Mouse (Mus musculus) liver, embryonic 15.5 days (tissue): ENCODE results near the gene Cdk14. TPM values are rescaled to one million over a fixed set of nuclear protein-coding genes. Genes with fewer than 3 reads are reported as not detected.

Experiments used
- ATAC-seq: fragments of 200-750 bp; cut with Nextera tagmentation; 2 replicates; pipeline ENCODE4 v1.8.0; 2017; ENCODE audit warnings: moderate number of reproducible peaks, mild to moderate bottlenecking, moderate library complexity; ENCODE audit not compliant: insufficient read depth
- H3K27ac ChIP-seq: fragments of 300-500 bp; sonication (generic); replicated peaks from 2 replicates; pipeline ENCODE4 v1.5.1; 2015; ENCODE audit warnings: mild to moderate bottlenecking, inconsistent platforms
- H3K27me3 ChIP-seq: fragments of 300-500 bp; sonication (generic); 2 replicates; pipeline ENCODE4 v1.6.1; 2015; ENCODE audit warnings: mild to moderate bottlenecking, inconsistent platforms
- H3K36me3 ChIP-seq: fragments of 300-500 bp; sonication (generic); replicated peaks from 2 replicates; pipeline ENCODE4 v1.6.1; 2015; ENCODE audit warnings: moderate library complexity, mild to moderate bottlenecking, inconsistent platforms
- H3K4me1 ChIP-seq: fragments of 300-500 bp; sonication (generic); replicated peaks from 2 replicates; pipeline ENCODE4 v1.6.1; 2015; ENCODE audit warnings: inconsistent platforms
- H3K4me2 ChIP-seq: fragments of 300-500 bp; sonication (generic); 2 replicates; pipeline ENCODE4 v1.6.1; 2015; ENCODE audit warnings: moderate library complexity, mild to moderate bottlenecking, inconsistent platforms
- H3K4me3 ChIP-seq: fragments of 300-500 bp; sonication (generic); replicated peaks from 2 replicates; pipeline ENCODE4 v1.5.1; 2015; ENCODE audit warnings: mild to moderate bottlenecking, inconsistent platforms
- H3K9ac ChIP-seq: fragments of 300-500 bp; sonication (generic); 2 replicates; pipeline ENCODE4 v1.6.1; 2015; ENCODE audit warnings: moderate library complexity, mild to moderate bottlenecking, inconsistent platforms
- H3K9me3 ChIP-seq: fragments of 300-500 bp; sonication (generic); replicated peaks from 2 replicates; pipeline ENCODE4 v1.6.1; 2016; ENCODE audit warnings: inconsistent platforms
- WGBS: fragments of 180-500 bp; shearing (Covaris S2); methylation state at CpG from one replicate; pipeline ENCODE4 v1.1.7; 2015; ENCODE audit warnings: mixed read lengths; ENCODE audit not compliant: insufficient replicate concordance; 5-methylcytosine and 5-hydroxymethylcytosine counted together
- polyA plus RNA-seq: library from polyadenylated mRNA; unstranded; fragments of >200 nt; fragmentation: Nextera tagmentation; extraction: Ambion mirVana; gene quantifications from 2 replicates; pipeline ENCODE4 v1.2.1, GENCODE M21; 2015

The Cdk14 gene
- polyA plus RNA-seq, 1 experiment from 2014 or later = 1.2 TPM

DNA sequence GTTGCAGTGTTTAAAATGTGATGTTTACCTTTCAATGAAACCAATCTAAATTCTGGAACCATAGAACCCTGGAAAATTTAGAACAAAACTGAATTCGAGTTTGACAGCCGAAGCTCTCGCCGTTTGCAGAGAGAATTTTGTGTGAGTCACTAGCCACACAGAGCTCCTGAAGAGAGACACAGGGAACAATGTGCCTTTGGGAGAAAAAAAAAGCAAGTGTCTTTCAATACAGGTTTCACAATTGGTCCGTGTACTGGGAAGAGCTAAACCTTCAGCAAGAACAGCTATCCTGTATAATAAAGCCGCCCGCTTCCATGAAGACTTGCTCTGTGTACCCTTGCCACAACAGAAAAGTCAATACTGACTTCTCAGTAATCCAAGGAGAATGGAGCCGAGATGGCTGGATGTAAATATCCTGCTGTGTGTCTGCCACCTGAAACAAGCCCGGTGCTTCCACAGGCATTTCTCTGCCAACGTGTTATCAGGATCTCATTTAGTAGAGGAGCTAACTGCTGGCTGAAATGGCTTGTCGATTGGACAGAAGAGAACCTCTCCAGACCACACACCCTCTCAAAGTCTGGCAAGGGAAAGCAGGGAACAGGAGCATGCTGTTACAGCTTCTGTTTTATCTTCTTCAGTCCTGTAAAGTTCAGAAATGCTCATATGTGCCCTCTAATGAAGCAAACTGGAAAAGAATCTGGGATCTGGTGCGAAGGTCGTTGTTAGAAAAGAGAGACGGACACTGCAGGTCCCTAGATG lies 159.0 kb downstream of the Cdk14 start:
- Histone ChIP-seq H3K9me3 (no peaks in the 10 kb centered on the region), H3K4me3 (no peak overlapping the region), H3K27ac (no peak overlapping the region), H3K4me1 (no peaks in the 10 kb centered on the region; the same call in 1 of the 2 replicates), H3K36me3 (no peaks in the 10 kb centered on the region), H3K9ac (no peak overlapping the region), H3K4me2 (no peak overlapping the region), H3K27me3 (no peaks in the 10 kb centered on the region)
- WGBS = 61% methylated on average over 14 of the region's 14 CpGs
- no peak for ATAC-seq

DNA sequence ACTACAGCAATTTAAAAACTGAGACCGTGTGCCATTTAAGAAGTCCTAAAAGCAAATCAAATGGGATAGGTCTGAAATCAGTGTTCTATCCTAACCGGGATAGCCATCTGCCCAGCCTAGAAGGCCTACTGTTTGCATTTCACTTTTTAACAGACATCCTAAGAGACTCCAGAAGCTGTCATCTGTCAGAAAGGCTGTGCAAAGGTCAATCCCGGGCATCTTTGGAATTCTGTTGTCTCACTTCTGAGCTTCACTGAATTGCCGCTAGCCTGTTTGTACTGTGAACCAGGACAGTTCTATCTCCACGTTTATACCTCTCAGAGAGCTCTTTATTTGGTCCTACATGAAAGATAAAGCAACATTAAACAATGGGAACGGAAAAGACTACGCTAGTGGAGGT lies 159.8 kb downstream of the Cdk14 start:
- 58% methylated on average over 7 of the region's 7 CpGs for WGBS

DNA sequence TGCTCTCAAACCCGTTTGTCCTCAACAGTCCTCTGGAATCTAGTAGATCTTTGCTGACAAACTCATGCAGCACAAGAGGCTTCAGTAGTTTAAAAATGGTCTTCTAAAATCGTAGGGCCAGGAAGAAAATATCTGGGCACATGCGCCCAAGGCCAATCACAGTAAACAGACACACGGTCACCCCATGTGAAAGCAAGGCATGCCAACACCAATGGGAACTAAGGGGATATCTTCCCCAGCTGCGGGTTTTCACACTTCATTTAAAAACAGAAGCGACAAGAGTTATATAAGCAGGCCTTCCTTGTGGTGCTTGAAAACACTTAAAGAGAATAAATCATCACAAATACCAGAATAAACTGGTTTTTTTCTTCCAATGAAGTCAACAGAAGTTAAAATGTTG lies 165.7 kb downstream of the Cdk14 start:
- Histone ChIP-seq H3K9ac (no peak overlapping the region), H3K4me3 (no peak overlapping the region), H3K4me1 (no peaks in the 10 kb centered on the region), H3K27ac (no peak overlapping the region), H3K4me2 (no peak overlapping the region), H3K27me3 (no peaks in the 10 kb centered on the region), H3K9me3 (no peaks in the 10 kb centered on the region), H3K36me3 (no peaks in the 10 kb centered on the region)
- ATAC-seq = no peak
- 65% methylated on average over 6 of the region's 6 CpGs for whole genome bisulfite sequencing

More for the DNA sequence above, 159.8 kb downstream of the Cdk14 start:
- Histone ChIP-seq H3K27ac (no peak overlapping the region), H3K4me3 (no peak overlapping the region), H3K9ac (no peak overlapping the region), H3K27me3 (no peaks in the 10 kb centered on the region), H3K36me3 (no peaks in the 10 kb centered on the region), H3K4me2 (no peak overlapping the region), H3K9me3 (no peaks in the 10 kb centered on the region), H3K4me1 (no peaks in the 10 kb centered on the region; the same call in 1 of the 2 replicates)
- ATAC-seq = no peak

DNA sequence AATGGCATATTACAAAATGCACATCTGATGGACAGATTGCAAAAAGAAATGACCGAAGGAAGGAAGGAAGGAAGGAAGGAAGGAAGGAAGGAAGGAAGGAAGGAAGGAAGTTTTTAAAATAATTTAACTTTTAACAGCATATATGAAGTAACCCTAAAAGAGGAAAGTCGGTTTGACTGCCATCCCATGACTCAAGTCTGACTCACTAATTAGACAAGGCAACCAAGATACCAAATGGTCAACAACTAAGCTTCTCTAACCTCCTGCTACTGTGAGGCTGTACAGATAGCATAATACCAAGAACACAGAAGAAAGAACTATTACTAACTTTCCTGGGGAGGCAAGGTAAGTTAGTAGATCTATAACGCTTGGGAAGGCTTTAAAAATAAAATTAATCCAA lies 166.9 kb downstream of the Cdk14 start:
- Histone ChIP-seq H3K9me3 (no peaks in the 10 kb centered on the region), H3K9ac (no peak overlapping the region), H3K4me1 (no peaks in the 10 kb centered on the region), H3K4me2 (no peak overlapping the region), H3K4me3 (no peak overlapping the region), H3K27ac (no peak overlapping the region), H3K27me3 (no peaks in the 10 kb centered on the region), H3K36me3 (no peaks in the 10 kb centered on the region)
- WGBS = 73% methylated on average over 3 of the region's 3 CpGs
- no peak for ATAC-seq

DNA sequence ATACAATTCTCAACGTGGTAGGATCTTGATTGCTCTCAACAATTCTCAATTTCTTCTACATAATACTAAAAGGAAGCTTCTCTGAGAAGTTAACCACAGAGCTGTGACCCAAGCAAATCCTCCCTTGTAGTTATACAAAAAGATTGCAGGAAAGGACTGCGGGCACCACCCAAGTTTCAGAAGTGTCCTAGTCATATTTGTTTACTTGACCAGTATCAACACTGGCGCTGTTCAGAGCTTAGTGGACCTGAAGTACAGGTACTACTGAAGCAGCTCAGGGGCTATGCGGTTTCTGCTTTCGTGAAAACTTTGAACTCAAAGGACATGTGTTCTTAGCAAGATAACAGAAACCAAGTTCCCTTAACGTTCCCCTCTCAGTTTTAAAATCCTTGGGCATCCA lies 172.4 kb downstream of the Cdk14 start:
- no peak overlapping the region for H3K27ac ChIP-seq
- no peak for ATAC-seq

DNA sequence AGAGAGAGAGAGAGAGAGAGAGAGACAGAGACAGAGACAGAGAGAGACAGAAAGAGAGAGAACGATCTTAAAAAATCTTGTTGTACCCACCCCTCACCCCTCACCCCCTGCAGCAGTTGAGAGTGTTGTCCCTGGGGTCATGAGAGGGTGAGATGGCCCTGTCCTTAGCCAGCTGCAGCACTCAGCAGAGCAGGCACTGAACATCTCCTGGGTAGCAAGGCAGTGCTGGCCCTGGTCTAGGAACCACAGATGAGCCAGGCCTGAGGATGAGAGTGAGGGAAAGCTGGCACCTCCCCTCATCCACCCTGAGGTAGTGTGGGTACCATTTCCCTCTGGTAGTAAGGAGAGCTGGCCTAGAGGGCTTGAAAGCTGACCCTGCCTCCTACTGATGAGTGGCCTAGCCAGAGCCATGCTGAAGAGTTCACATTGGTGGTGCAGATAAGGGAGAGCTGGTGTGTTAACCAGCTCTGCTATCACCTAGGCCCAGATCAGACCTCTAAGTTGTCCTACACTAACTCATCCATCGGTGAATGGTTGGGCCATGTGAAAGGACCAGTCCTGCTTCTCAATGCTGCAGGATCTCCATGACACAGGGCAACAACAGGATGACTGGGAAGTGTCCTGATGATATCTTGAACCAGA lies 173.5 kb downstream of the Cdk14 start:
- Histone ChIP-seq H3K27me3 (no peaks in the 10 kb centered on the region), H3K9me3 (no peaks in the 10 kb centered on the region), H3K4me3 (no peak overlapping the region), H3K36me3 (no peaks in the 10 kb centered on the region), H3K4me2 (no peak overlapping the region), H3K4me1 (peaks cover 5% of the 10 kb centered on the region; the same call in 1 of the 2 replicates), H3K27ac (no peak overlapping the region), H3K9ac (no peak overlapping the region)
- peak; percentile 82 for ATAC-seq
- WGBS = 48% methylated on average over 2 of the region's 2 CpGs

More for the DNA sequence above, 172.4 kb downstream of the Cdk14 start:
- peaks cover 5% of the 10 kb centered on the region; the same call in 1 of the 2 replicates for H3K4me1 ChIP-seq
- no peak overlapping the region for H3K9ac ChIP-seq
- WGBS = 55% methylated on average over 6 of the region's 6 CpGs
- H3K9me3 ChIP-seq = no peaks in the 10 kb centered on the region
- no peaks in the 10 kb centered on the region for H3K27me3 ChIP-seq
- no peak overlapping the region for H3K4me2 ChIP-seq
- no peak overlapping the region for H3K4me3 ChIP-seq
- H3K36me3 ChIP-seq = no peaks in the 10 kb centered on the region

DNA sequence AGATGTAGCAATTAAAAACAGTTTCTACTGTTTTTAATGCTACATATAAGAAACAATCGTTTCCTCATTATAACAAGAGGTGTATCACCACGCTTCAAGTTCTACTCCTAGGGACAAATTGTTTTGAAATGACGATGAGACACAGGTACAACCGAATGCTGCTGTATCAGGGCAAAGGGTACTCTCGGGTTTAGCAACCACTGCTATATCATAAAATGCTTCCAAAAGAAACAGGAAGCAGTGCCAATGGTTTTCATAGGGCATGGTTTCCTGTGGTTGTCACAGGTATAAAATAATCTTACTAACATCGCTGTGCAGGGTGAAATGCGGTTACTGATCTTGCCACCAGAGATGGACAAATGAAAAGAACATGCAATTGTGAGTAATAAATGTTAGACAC lies 174.9 kb downstream of the Cdk14 start:
- Histone ChIP-seq H3K4me2 (no peak overlapping the region), H3K9me3 (no peaks in the 10 kb centered on the region), H3K36me3 (no peaks in the 10 kb centered on the region), H3K4me3 (no peak overlapping the region), H3K27me3 (no peaks in the 10 kb centered on the region), H3K9ac (no peak overlapping the region), H3K4me1 (peaks cover 5% of the 10 kb centered on the region; the same call in 1 of the 2 replicates), H3K27ac (no peak overlapping the region)
- 66% methylated on average over 7 of the region's 7 CpGs for WGBS
- no peak for ATAC-seq

DNA sequence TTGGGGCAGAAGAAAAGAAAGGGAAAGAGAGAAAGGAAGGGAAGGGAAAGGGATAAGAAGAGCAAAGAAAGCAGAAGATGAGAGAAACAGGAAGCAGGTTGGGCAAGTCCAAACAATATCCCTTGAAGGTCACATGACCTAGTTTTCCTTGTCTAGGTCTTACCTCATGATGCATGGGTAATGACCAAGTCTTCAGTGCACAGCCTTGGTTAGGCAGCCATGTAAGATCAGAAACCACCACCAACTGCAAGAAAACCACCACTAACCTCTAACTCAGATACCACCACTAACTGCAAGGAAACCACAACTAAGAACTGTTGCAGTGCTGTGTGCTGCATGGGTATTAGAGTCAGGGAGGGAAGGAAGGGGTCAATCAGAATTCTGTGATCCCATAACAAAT lies 176.5 kb downstream of the Cdk14 start:
- Histone ChIP-seq H3K27me3 (no peaks in the 10 kb centered on the region), H3K4me2 (no peak overlapping the region), H3K27ac (no peak overlapping the region), H3K4me1 (peaks cover 5% of the 10 kb centered on the region; the same call in 1 of the 2 replicates), H3K9me3 (no peaks in the 10 kb centered on the region), H3K4me3 (no peak overlapping the region), H3K9ac (no peak overlapping the region), H3K36me3 (no peaks in the 10 kb centered on the region)
- no peak for ATAC-seq

DNA sequence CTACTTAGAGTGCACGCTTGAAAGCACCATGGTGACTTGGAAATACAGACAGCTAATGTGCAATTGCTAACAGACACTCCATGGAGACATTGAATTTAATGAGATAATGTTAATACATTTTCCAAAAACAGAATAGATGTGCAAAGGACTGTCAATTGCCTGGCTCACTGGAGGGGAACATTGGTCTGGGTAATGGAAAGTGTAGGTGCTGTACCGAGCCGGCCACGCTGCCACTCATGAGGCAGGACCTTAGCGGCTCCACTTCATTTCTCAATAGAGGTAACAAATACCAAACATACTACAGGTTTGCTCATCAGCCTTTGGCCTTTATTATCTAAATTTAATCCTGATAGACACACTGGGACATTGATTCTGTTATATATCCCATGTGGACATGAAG lies 177.4 kb downstream of the Cdk14 start:
- H3K27ac ChIP-seq = no peak overlapping the region
- no peaks in the 10 kb centered on the region for H3K9me3 ChIP-seq
- no peaks in the 10 kb centered on the region for H3K27me3 ChIP-seq
- no peak overlapping the region for H3K4me3 ChIP-seq
- no peak overlapping the region for H3K9ac ChIP-seq
- no peak for ATAC-seq
- no peak overlapping the region for H3K4me2 ChIP-seq
- WGBS = 76% methylated on average over 5 of the region's 5 CpGs
- H3K36me3 ChIP-seq = no peaks in the 10 kb centered on the region
- H3K4me1 ChIP-seq = peaks cover 5% of the 10 kb centered on the region; the same call in 1 of the 2 replicates

DNA sequence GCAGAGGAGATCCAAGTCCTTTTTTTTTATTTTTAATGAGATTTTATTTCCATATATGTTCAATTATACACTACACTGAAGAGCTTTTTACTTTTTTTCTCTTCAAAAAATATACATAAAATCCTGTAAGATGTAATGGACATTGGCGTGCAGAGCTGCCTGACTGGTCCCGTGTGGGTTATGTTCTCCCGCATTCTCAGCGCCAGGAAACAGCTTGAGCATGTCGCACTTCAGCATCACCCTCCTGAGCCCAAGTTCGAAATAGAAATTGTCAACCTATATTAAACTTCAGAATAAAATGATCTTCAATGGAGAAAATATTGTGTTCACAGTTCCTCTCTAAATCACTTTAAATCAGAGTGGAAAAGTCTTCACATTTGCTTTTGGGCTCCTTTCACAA lies 179.0 kb downstream of the Cdk14 start:
- 79% methylated on average over 6 of the region's 6 CpGs for WGBS

DNA sequence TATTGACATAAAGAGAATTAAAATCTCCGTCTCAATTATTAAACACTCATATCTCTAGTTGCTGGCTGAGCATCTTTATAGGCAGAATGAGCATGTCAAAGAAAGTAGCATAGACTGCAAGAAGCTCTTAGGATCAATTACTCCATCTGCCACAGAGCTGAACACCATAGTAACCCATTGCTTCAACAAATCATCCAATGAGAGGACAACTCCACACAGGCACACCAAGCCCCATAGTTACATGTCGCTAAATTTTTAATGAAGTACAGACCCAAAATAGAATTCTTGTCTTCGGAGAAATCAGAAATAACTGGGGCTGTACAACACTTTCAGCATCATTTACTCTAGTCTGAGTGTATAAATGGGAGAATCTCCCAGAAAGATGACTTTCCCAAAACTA lies 180.0 kb downstream of the Cdk14 start:
- no peaks in the 10 kb centered on the region for H3K27me3 ChIP-seq
- H3K9ac ChIP-seq = no peak overlapping the region
- 75% methylated on average over 3 of the region's 3 CpGs for WGBS
- no peaks in the 10 kb centered on the region for H3K4me1 ChIP-seq
- H3K9me3 ChIP-seq = no peaks in the 10 kb centered on the region
- H3K4me3 ChIP-seq = no peak overlapping the region
- no peak for ATAC-seq
- H3K4me2 ChIP-seq = no peak overlapping the region
- H3K36me3 ChIP-seq = no peaks in the 10 kb centered on the region
- no peak overlapping the region for H3K27ac ChIP-seq

More for the DNA sequence above, 179.0 kb downstream of the Cdk14 start:
- H3K4me1 ChIP-seq = no peaks in the 10 kb centered on the region
- H3K36me3 ChIP-seq = no peaks in the 10 kb centered on the region
- H3K27me3 ChIP-seq = no peaks in the 10 kb centered on the region
- H3K4me3 ChIP-seq = no peak overlapping the region
- no peaks in the 10 kb centered on the region for H3K9me3 ChIP-seq
- no peak overlapping the region for H3K9ac ChIP-seq
- H3K27ac ChIP-seq = no peak overlapping the region
- ATAC-seq = no peak
- no peak overlapping the region for H3K4me2 ChIP-seq
